Mouse (Mus musculus) liver, embryonic 14.5 days (tissue): Measurements from ENCODE around the gene Nmnat2. TPM values are rescaled to one million over a fixed set of nuclear protein-coding genes. Genes with fewer than 3 reads are reported as not detected.

Experiments
- ATAC-seq: fragments of 200-750 bp; cut with Nextera tagmentation; 2 replicates; pipeline ENCODE4 v1.8.0; 2017; ENCODE audit warnings: moderate number of reproducible peaks, mild to moderate bottlenecking, moderate library complexity; ENCODE audit not compliant: insufficient read depth
- DNase-seq, 3 experiments: peaks; one replicate each; pipeline ENCODE4 v3.0.0-alpha.2; 2012 to 2013; ENCODE audit warnings: low read depth in 3 of 3, low spot score in 3 of 3
- H3K27ac ChIP-seq: fragments of 300-500 bp; sonication (generic); 2 replicates; pipeline ENCODE4 v1.5.1; 2014; ENCODE audit warnings: moderate library complexity, mild to moderate bottlenecking, control low read depth, inconsistent platforms
- H3K27me3 ChIP-seq: fragments of 300-500 bp; sonication (generic); 2 replicates; pipeline ENCODE4 v1.6.1; 2014; ENCODE audit warnings: mild to moderate bottlenecking, low read length, moderate library complexity; ENCODE audit not compliant: control insufficient read depth, insufficient read depth
- H3K36me3 ChIP-seq: fragments of 300-500 bp; sonication (generic); replicated peaks from 2 replicates; pipeline ENCODE4 v1.6.1; 2014; ENCODE audit warnings: low read depth; ENCODE audit not compliant: control insufficient read depth, insufficient read depth
- H3K4me1 ChIP-seq, 2 experiments: fragments of 200-500 bp in 1 of 2; fragments of 300-500 bp in 1 of 2; sonication (generic) in 1 of 2; replicated peaks; 2 replicates each; pipeline ENCODE4 v1.6.1; 2012 to 2014; ENCODE audit warnings: antibody characterized with exemption in 1 of 2, inconsistent platforms in 1 of 2, low read length in 1 of 2; ENCODE audit not compliant: control insufficient read depth in 2 of 2, insufficient read depth in 2 of 2
- H3K4me2 ChIP-seq: fragments of 300-500 bp; sonication (generic); 2 replicates; pipeline ENCODE4 v1.6.1; 2014; ENCODE audit warnings: low read depth, mild to moderate bottlenecking, control low read depth, moderate library complexity
- H3K4me3 ChIP-seq, 2 experiments: fragments of 200-500 bp in 1 of 2; fragments of 300-500 bp in 1 of 2; sonication (generic) in 1 of 2; 2 replicates each; pipeline ENCODE4 v1.5.1; 2012 to 2014; ENCODE audit warnings: low read depth in 2 of 2, low read length in 2 of 2, mild to moderate bottlenecking in 2 of 2, control low read depth in 1 of 2, inconsistent platforms in 1 of 2, moderate library complexity in 1 of 2; ENCODE audit not compliant: insufficient read depth in 1 of 2
- H3K9ac ChIP-seq: fragments of 300-500 bp; sonication (generic); replicated peaks from 2 replicates; pipeline ENCODE4 v1.6.1; 2014; ENCODE audit warnings: mild to moderate bottlenecking, control low read depth, moderate library complexity
- H3K9me3 ChIP-seq: fragments of 300-500 bp; sonication (generic); 2 replicates; pipeline ENCODE4 v1.6.1; 2016; ENCODE audit warnings: low read length, mixed read lengths; ENCODE audit not compliant: control insufficient read depth
- CTCF ChIP-seq: IDR thresholded peaks from 2 replicates; pipeline ENCODE4 v1.5.1; 2016; ENCODE audit warnings: antibody characterized with exemption, low read depth, control low read depth
- EP300 ChIP-seq: IDR thresholded peaks from 2 replicates; pipeline ENCODE4 v1.6.1; 2016; ENCODE audit warnings: antibody characterized with exemption, low read depth
- WGBS: fragments of 180-500 bp; shearing (Covaris S2); extraction: QIAGEN DNeasy Blood & Tissue Kit; methylation state at CpG from one replicate; pipeline ENCODE4 v1.1.7; 2014; ENCODE audit not compliant: insufficient replicate concordance; 5-methylcytosine and 5-hydroxymethylcytosine counted together
- polyA plus RNA-seq, 2 experiments: library from polyadenylated mRNA; depleted of rRNA in 1 of 2; stranded (reverse) in 1 of 2; unstranded in 1 of 2; fragments of >200 nt; fragmentation: Nextera tagmentation in 1 of 2; extraction: Ambion mirVana in 1 of 2; gene quantifications; 2 replicates each; pipeline versions ENCODE4 v1.2.1 to v1.2.3; 2012 to 2014

Nmnat2 gene
- polyA plus RNA-seq, 2 experiments, result 0.02 to 0.09 TPM

DNA sequence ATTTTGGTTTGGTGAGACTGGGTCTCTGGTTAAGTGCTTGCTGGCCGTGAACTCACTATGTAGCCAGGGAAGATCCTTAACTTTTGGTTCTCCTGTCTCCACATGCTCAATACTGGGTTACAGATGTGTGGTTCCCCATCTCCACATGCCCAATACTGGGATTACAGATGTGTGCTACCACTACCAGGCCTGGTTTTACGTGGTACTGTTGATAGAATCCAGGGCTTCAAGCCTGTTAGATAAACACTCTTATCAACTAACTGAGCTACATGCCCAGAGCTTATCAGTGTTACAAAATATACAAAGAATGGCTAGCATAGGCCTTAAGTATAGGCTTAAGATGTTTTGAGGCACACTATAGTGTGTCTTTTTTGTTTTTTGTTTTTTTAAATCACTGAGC lies 69.7 kb downstream of the Nmnat2 start:
- TF ChIP-seq CTCF (no peak), EP300 (peak; percentile 52; the same call in 1 of the 2 replicates)
- WGBS, result 32% methylated on average over 2 of the region's 2 CpGs
- no peak for DNase-seq
- H3K4me3 ChIP-seq, result no peak overlapping the region
- H3K36me3 ChIP-seq, result no peaks in the 10 kb centered on the region
- no peaks in the 10 kb centered on the region for H3K27me3 ChIP-seq
- H3K27ac ChIP-seq, result no peak overlapping the region
- peaks cover 2 to 13% of the 10 kb centered on the region in 2 experiments; a peak in 3 of 4 replicates for H3K4me1 ChIP-seq
- peak; percentile 41; the same call in 1 of the 2 replicates for ATAC-seq
- no peak overlapping the region for H3K9ac ChIP-seq
- no peak overlapping the region for H3K4me2 ChIP-seq
- no peaks in the 10 kb centered on the region for H3K9me3 ChIP-seq

DNA sequence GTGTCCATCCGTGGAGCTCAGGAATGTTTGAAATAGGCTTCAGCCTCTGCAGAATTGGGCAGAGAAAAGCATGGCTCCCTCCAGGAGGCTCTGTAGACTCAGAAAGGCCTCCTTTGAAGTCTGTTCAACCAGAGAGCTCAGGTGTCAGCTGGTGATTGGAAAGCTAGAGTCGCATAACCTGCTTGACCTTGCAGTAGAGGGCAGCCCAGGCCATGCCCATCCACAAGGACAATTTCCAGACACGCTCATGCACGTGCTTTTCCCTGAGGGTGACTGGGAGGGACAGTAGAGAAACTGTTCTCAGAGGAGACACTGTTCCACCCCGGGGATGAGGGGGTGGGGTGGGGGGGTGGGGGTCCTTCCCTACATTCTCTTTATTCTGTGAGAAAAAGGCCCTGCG lies 76.6 kb downstream of the Nmnat2 start:
- no peaks in the 10 kb centered on the region for H3K9me3 ChIP-seq
- no peak for TF ChIP-seq EP300
- TF ChIP-seq CTCF, result no peak
- no peak overlapping the region for H3K9ac ChIP-seq
- ATAC-seq (no peak), DNase-seq (no peak)
- no peak overlapping the region for H3K4me3 ChIP-seq
- WGBS, result 67% methylated on average over 6 of the region's 6 CpGs
- H3K27me3 ChIP-seq, result no peaks in the 10 kb centered on the region
- H3K4me1 ChIP-seq, result 0 out of 4 replicates have a peak, but pooled peaks cover 0 to 2% of the 10 kb centered on the region in 2 experiments
- H3K27ac ChIP-seq, result no peak overlapping the region
- H3K36me3 ChIP-seq, result no peaks in the 10 kb centered on the region
- H3K4me2 ChIP-seq, result no peak overlapping the region

DNA sequence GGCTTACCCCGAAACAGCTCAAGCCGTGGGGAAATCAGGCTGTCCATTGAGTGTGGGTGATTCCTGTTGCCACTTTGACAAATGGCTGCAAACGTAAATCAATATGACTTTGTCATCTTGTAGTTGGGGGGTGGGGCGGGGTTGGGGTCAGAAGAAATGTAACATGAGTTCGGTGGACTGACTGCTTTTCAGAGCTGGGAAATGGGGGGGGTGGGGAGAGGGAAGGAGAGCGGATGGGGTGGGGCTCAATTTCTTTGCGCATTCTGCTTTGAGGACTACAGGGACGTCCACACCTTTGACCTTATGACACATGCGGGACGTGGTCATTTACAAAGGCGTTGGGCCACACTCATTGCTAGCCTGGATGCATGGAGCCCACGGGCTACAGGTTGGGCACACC lies 77.2 kb downstream of the Nmnat2 start:
- no peaks in the 10 kb centered on the region for H3K9me3 ChIP-seq
- H3K4me1 ChIP-seq, result 0 out of 4 replicates have a peak, but pooled peaks cover 0 to 2% of the 10 kb centered on the region in 2 experiments
- ATAC-seq (no peak), DNase-seq (no peak)
- no peak for TF ChIP-seq CTCF
- no peak for TF ChIP-seq EP300
- H3K4me3 ChIP-seq, result no peak overlapping the region
- no peak overlapping the region for H3K27ac ChIP-seq
- WGBS, result 69% methylated on average over 12 of the region's 12 CpGs
- H3K4me2 ChIP-seq, result no peak overlapping the region
- no peak overlapping the region for H3K9ac ChIP-seq
- H3K27me3 ChIP-seq, result no peaks in the 10 kb centered on the region
- no peaks in the 10 kb centered on the region for H3K36me3 ChIP-seq

DNA sequence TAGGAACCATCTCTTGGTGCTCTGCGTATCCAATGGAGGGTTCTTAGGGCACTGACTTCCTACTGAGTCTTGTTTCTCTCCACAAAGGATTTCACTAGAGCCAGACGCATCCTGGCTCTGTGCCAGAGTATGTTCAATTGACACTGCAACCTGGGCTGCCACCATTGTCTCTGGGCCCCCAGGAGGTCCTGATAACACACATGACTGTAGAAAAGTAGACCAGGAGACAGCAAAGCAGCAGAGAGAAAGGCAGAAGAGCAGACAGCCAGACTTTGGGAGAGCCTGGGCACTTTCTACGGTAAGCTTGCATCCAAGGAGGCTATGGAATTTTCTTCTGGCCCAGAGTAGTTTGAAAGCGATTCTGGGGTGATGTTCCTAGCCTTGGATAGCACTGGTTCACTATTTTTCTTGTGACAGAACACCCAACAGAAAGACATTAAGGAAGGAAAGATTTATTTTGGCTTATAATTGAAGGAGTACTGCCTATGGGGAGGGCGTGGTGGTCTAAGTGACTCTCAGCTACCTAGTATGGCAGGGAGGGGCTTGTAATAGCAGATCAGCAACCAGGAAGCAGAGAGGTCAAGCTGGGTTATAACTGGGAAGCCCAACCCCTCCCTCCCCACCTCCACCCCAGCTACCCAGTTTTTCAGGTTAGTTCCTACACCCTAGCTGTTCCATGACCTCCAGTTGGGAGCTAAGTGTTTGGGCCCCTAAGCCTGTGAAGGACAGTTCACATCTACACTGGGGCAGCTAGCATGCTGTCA lies 78.5 kb downstream of the Nmnat2 start:
- Histone ChIP-seq H3K9ac (no peak overlapping the region), H3K4me2 (no peak overlapping the region), H3K27ac (no peak overlapping the region), H3K36me3 (no peaks in the 10 kb centered on the region), H3K27me3 (no peaks in the 10 kb centered on the region), H3K4me3 (no peak overlapping the region), H3K4me1 (0 out of 4 replicates have a peak, but pooled peaks cover 0 to 2% of the 10 kb centered on the region in 2 experiments), H3K9me3 (no peaks in the 10 kb centered on the region)
- no peak for DNase-seq
- no peak for TF ChIP-seq EP300
- no peak for TF ChIP-seq CTCF
- 53% methylated on average over 5 of the region's 5 CpGs for WGBS
- no peak for ATAC-seq

DNA sequence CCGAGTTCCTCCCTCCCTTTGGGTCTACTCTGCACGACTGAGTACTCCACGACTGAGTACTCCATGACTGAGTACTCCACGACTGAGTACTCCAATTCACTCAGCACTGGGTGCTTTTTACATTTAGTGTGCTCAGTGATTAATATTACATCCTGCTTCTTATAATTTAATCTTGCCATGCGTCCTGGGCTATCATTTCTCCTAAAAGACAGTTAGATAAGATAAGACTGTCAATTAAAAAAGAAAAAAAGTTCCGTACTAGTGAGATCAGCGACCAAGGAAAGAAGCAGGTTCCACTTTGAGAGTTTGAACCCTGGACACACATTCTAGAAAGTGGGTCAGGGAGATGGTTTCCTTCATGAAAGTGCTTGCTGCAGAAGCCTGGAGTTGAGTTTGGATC lies 79.3 kb downstream of the Nmnat2 start:
- Histone ChIP-seq H3K4me1 (0 out of 4 replicates have a peak, but pooled peaks cover 0 to 2% of the 10 kb centered on the region in 2 experiments), H3K27ac (no peak overlapping the region), H3K36me3 (no peaks in the 10 kb centered on the region), H3K4me2 (no peak overlapping the region), H3K9me3 (no peaks in the 10 kb centered on the region), H3K9ac (no peak overlapping the region), H3K27me3 (no peaks in the 10 kb centered on the region), H3K4me3 (no peak overlapping the region)
- WGBS, result 49% methylated on average over 7 of the region's 7 CpGs
- DNase-seq (no peak), ATAC-seq (no peak)
- TF ChIP-seq CTCF, result no peak
- no peak for TF ChIP-seq EP300
